Mouse (Mus musculus) midbrain, embryonic 16.5 days (tissue): ENCODE results near the gene Gm35549. TPM values are rescaled to one million over a fixed set of nuclear protein-coding genes. Genes with fewer than 3 reads are reported as not detected.
"Not testable (repeated sequence)": the region's sequence is repeated elsewhere in the genome, so short reads cannot be mapped to it uniquely, and the experiment has no call there.

Experiments used
- ATAC-seq: fragments of 200-750 bp; cut with Nextera tagmentation; 2 replicates; pipeline ENCODE4 v1.8.0; 2017; ENCODE audit warnings: moderate TSS enrichment
- H3K27ac ChIP-seq: fragments of 300-500 bp; sonication (generic); 2 replicates; pipeline ENCODE4 v1.5.1; 2014; ENCODE audit warnings: mild to moderate bottlenecking, low read length, mixed read lengths
- H3K27me3 ChIP-seq: fragments of 300-500 bp; sonication (generic); 2 replicates; pipeline ENCODE4 v1.6.1; 2014; ENCODE audit warnings: low read depth, low read length, mixed read lengths; ENCODE audit not compliant: control insufficient read depth, insufficient read depth
- H3K36me3 ChIP-seq: fragments of 300-500 bp; sonication (generic); 2 replicates; pipeline ENCODE4 v1.6.1; 2014; ENCODE audit warnings: mild to moderate bottlenecking, low read length, moderate library complexity, mixed read lengths; ENCODE audit not compliant: control insufficient read depth, insufficient read depth
- H3K4me1 ChIP-seq: fragments of 300-500 bp; sonication (generic); 2 replicates; pipeline ENCODE4 v1.6.1; 2014; ENCODE audit warnings: mild to moderate bottlenecking, low read length, mixed read lengths; ENCODE audit not compliant: control insufficient read depth, insufficient read depth
- H3K4me2 ChIP-seq: fragments of 300-500 bp; sonication (generic); 2 replicates; pipeline ENCODE4 v1.6.1; 2014; ENCODE audit warnings: mild to moderate bottlenecking, low read length, mixed read lengths
- H3K4me3 ChIP-seq: fragments of 300-500 bp; sonication (generic); 2 replicates; pipeline ENCODE4 v1.5.1; 2014; ENCODE audit warnings: low read depth, mild to moderate bottlenecking, low read length, moderate library complexity, mixed read lengths
- H3K9ac ChIP-seq: fragments of 300-500 bp; sonication (generic); 2 replicates; pipeline ENCODE4 v1.6.1; 2014; ENCODE audit warnings: low read depth, low read length, mixed read lengths
- H3K9me3 ChIP-seq: fragments of 300-500 bp; sonication (generic); replicated peaks from 2 replicates; pipeline ENCODE4 v1.6.1; 2014; ENCODE audit warnings: mild to moderate bottlenecking, low read length, mixed read lengths; ENCODE audit not compliant: control insufficient read depth, poor library complexity, severe bottlenecking
- WGBS: fragments of 180-500 bp; shearing (Covaris S2); extraction: QIAGEN DNeasy Blood & Tissue Kit; methylation state at CpG from one replicate; pipeline ENCODE4 v1.1.7; 2014; 5-methylcytosine and 5-hydroxymethylcytosine counted together
- polyA plus RNA-seq: library from polyadenylated mRNA; unstranded; fragments of >200 nt; fragmentation: Nextera tagmentation; extraction: Ambion mirVana; gene quantifications from 2 replicates; pipeline ENCODE4 v1.2.1, GENCODE M21; 2015

The Gm35549 gene
- polyA plus RNA-seq, 1 experiment from 2014 or later: not detected

DNA sequence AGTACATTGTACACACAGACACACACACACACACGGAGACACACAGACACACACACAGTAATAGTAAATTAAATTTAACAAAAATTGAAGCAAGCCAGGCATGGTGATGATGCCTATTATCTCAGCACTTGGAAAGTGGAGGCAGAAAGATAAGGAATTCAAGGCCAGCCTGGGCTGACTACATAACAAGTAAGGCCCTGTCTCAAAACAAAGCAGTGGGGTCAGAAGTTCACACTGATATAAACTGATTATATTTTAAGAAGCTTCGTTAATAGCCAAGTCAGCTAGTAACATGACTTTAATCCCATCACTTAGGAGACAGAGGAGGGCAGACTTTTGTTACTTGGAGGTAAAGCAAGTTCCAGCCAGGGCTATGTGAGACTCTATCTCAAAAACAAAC lies 19.9 kb upstream of the Gm35549 start:
- no peak for ATAC-seq
- H3K4me2 ChIP-seq: no peak overlapping the region
- peaks cover 17% of the 10 kb centered on the region for H3K4me1 ChIP-seq
- no peak overlapping the region for H3K4me3 ChIP-seq
- H3K36me3 ChIP-seq: peaks cover 32% of the 10 kb centered on the region
- WGBS: 94% methylated on average over 2 of the region's 2 CpGs
- H3K27me3 ChIP-seq: no peaks in the 10 kb centered on the region
- H3K9ac ChIP-seq: no peak overlapping the region
- no peak overlapping the region for H3K27ac ChIP-seq
- H3K9me3 ChIP-seq: 0 out of 2 replicates have a peak, but pooled peaks cover 5% of the 10 kb centered on the region

- Histone ChIP-seq H3K4me1 (peaks cover 17% of the 10 kb centered on the region), H3K9ac (no peak overlapping the region), H3K27ac (no peak overlapping the region), H3K27me3 (no peaks in the 10 kb centered on the region), H3K9me3 (0 out of 2 replicates have a peak, but pooled peaks cover 3% of the 10 kb centered on the region), H3K36me3 (peaks cover 55% of the 10 kb centered on the region), H3K4me3 (no peak overlapping the region), H3K4me2 (no peak overlapping the region)
- ATAC-seq: no peak
Observed at GRCm38 (mm10) chr9:122860752-122861151, 16.9 kb upstream of the Gm35549 start.

GRCm38 (mm10) chr9:122856716-122857115 lies 12.9 kb upstream of the Gm35549 start:
- H3K4me2 ChIP-seq: no peak overlapping the region
- WGBS: 97% methylated on average over 3 of the region's 3 CpGs
- H3K9me3 ChIP-seq: 0 out of 2 replicates have a peak, but pooled peaks cover 3% of the 10 kb centered on the region
- no peaks in the 10 kb centered on the region for H3K27me3 ChIP-seq
- H3K4me1 ChIP-seq: no peaks in the 10 kb centered on the region
- H3K27ac ChIP-seq: no peak overlapping the region
- ATAC-seq: no peak
- no peak overlapping the region for H3K9ac ChIP-seq
- no peak overlapping the region for H3K4me3 ChIP-seq
- H3K36me3 ChIP-seq: peaks cover 86% of the 10 kb centered on the region

GRCm38 (mm10) chr9:122855617-122856016 lies 11.8 kb upstream of the Gm35549 start:
- H3K27me3 ChIP-seq: no peaks in the 10 kb centered on the region
- H3K36me3 ChIP-seq: peaks cover 83% of the 10 kb centered on the region
- WGBS: 97% methylated on average over 4 of the region's 4 CpGs
- H3K27ac ChIP-seq: no peak overlapping the region
- no peak overlapping the region for H3K9ac ChIP-seq
- H3K4me1 ChIP-seq: no peaks in the 10 kb centered on the region
- H3K9me3 ChIP-seq: no peaks in the 10 kb centered on the region
- ATAC-seq: no peak
- no peak overlapping the region for H3K4me2 ChIP-seq
- H3K4me3 ChIP-seq: no peak overlapping the region

GRCm38 (mm10) chr9:122855141-122855540 lies 11.3 kb upstream of the Gm35549 start:
- H3K36me3 ChIP-seq: peaks cover 81% of the 10 kb centered on the region
- not testable (repeated sequence) for H3K9me3 ChIP-seq, H3K4me1 ChIP-seq, H3K4me3 ChIP-seq, H3K27ac ChIP-seq, H3K4me2 ChIP-seq, H3K27me3 ChIP-seq, H3K9ac ChIP-seq, ATAC-seq
- WGBS: 95% methylated on average over 2 of the region's 7 CpGs

DNA sequence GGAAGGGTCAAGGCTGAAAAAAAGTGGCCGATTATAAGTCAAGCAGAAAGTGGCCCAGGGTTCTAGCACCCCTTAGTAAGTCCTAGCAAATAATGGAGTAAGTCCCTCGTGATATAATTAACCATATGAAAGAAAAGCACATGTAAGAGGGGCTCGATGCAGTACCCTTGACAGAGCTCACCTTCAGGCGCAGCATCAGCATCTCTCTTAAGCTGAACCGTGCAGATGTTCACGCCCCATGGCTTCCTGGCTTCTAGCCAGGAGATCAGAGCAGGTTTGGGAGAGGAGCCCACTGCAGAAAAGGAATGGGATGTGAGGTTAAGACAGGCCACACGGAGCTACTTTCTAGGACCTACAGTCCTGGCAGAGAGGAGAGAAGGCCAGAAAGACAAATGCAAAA lies 10.7 kb upstream of the Gm35549 start:
- H3K4me3 ChIP-seq: no peak overlapping the region
- peaks cover 79% of the 10 kb centered on the region for H3K36me3 ChIP-seq
- no peaks in the 10 kb centered on the region for H3K27me3 ChIP-seq
- no peak for ATAC-seq
- no peak overlapping the region for H3K27ac ChIP-seq
- H3K9me3 ChIP-seq: no peaks in the 10 kb centered on the region
- H3K9ac ChIP-seq: no peak overlapping the region
- H3K4me2 ChIP-seq: no peak overlapping the region
- 91% methylated on average over 7 of the region's 7 CpGs for WGBS
- no peaks in the 10 kb centered on the region for H3K4me1 ChIP-seq

DNA sequence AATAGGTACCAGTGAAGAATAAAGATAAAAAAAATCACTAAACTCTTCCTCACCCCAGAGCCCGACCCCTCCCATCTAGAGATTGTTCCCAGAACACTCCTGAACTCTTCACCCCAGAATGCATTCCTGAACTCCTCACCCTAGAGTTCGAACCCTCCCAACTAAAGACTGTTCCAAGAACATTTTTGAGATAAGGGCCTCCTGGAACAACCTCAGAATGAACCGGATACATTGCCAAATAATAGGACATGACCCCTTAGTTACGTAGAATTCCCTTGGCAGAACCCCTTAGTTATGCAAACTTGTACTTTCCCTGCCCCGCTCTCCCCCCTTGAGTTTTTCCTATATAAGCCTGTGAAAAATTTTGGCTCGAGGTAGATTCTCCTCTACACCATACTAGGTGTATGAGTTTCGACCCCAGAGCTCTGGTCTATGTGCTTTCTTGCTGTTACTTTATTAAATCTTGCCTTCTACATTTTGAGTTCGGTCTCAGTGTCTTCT lies 4.0 kb upstream of the Gm35549 start:
- not testable (repeated sequence) for H3K27me3 ChIP-seq, H3K4me3 ChIP-seq, H3K9ac ChIP-seq, H3K9me3 ChIP-seq, H3K4me2 ChIP-seq, ATAC-seq, H3K27ac ChIP-seq, H3K4me1 ChIP-seq
- H3K36me3 ChIP-seq: peaks cover 35% of the 10 kb centered on the region
- 94% methylated on average over 6 of the region's 8 CpGs for WGBS

- no peak for ATAC-seq
- H3K9me3 ChIP-seq: peaks cover 3% of the 10 kb centered on the region; the same call in 1 of the 2 replicates
- H3K27me3 ChIP-seq: no peaks in the 10 kb centered on the region
- H3K4me2 ChIP-seq: no peak overlapping the region
- H3K9ac ChIP-seq: no peak overlapping the region
- H3K4me3 ChIP-seq: no peak overlapping the region
- no peaks in the 10 kb centered on the region for H3K4me1 ChIP-seq
- H3K27ac ChIP-seq: no peak overlapping the region
- peaks cover 18% of the 10 kb centered on the region for H3K36me3 ChIP-seq
Observed at GRCm38 (mm10) chr9:122846156-122846555, 2.3 kb upstream of the Gm35549 start.

DNA sequence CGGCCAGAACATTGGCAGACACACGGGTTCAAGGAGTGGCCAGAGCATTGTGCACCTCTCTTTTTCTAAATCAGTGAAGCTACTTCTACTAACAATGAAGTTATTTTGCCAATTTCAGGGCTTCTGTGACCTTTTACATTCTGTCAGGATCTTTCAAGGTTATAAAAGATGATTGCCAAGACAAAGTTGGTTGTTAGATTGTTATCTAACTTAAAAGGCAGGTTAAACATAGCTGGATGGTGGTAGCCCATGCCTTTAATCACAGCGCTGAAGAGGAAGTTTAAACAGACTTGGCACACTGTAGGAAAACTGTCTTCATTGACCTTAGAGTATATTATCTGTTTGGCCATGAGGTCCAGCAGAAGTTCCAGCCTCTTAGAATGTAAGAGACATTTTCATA lies 1.8 kb upstream of the Gm35549 start:
- Histone ChIP-seq H3K4me2 (no peak overlapping the region), H3K36me3 (peaks cover 15% of the 10 kb centered on the region), H3K4me3 (no peak overlapping the region), H3K27me3 (no peaks in the 10 kb centered on the region), H3K27ac (no peak overlapping the region), H3K9me3 (peaks cover 3% of the 10 kb centered on the region; the same call in 1 of the 2 replicates), H3K4me1 (no peaks in the 10 kb centered on the region), H3K9ac (no peak overlapping the region)
- 88% methylated on average over 3 of the region's 3 CpGs for WGBS
- no peak for ATAC-seq
